Comparison of ENCODE assay signal across 8 mouse cellular contexts in the genomic region with DNA sequence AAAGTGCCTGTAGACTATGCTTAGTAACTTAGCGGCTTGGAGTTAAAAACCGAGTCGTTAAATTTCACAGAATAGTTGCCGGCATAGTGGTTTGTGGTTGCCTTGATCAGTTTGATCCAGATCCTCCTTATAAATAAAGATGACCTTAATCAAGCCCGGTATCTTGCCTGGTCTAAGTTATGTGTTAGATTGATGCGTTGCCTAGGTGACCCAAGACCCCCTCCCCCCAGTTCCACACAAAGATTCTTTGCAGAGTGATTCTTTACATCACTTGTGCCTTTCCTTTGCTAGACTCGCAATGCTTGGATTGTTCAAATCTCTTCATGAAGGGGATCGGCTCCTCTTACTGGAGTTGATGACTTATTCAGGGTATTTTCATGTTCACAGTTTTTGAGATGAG. TPM values are rescaled to one million over a fixed set of nuclear protein-coding genes. Genes with fewer than 3 reads are reported as not detected.
A peak's percentile ranks its signal among the peaks of the same experiment; 100 is the strongest.
DNase-seq lines count a peak whose midpoint lies in the region; ATAC-seq and TF ChIP-seq lines count a peak whose summit lies in the region.

No protein-coding gene starts in this region.

- peak overlapping the region; percentile 85 for H3K4me3 ChIP-seq in lung, embryonic 14.5 days (ENCODE audit: low read depth, low read length)
- H3K4me3 ChIP-seq in forebrain, postnatal 0 days (ENCODE audit: low read depth, low read length): peak overlapping the region; percentile 98

- peak overlapping the region; percentile 96 for H3K9ac ChIP-seq in lung, embryonic 14.5 days
- H3K9ac ChIP-seq in forebrain, postnatal 0 days: peak overlapping the region; percentile 91

- no peaks in the 10 kb centered on the region for H3K9me3 ChIP-seq in lung, embryonic 14.5 days (ENCODE audit: low read depth, low read length)
- H3K9me3 ChIP-seq in forebrain, postnatal 0 days (ENCODE audit: low read length): no peaks in the 10 kb centered on the region

- peak overlapping the region; percentile 58 for H3K4me2 ChIP-seq in lung, embryonic 14.5 days
- peak overlapping the region; percentile 50 for H3K4me2 ChIP-seq in forebrain, postnatal 0 days (ENCODE audit: low read depth)

- DNase-seq in lung, embryonic 14.5 days: peak; percentile 49
- DNase-seq in lung, adult 18-20 months: no peak
- peak; percentile 85 for DNase-seq in brain, embryonic 14.5 days (ENCODE audit: low read depth)
- DNase-seq in forebrain, postnatal 0 days: peak; percentile 60
- DNase-seq in lung, postnatal 36 days: peak; percentile 7
- DNase-seq in frontal cortex, postnatal 10 days (ENCODE audit: low spot score in 2 of 2): no peak
- no peak for DNase-seq in right cerebral cortex, adult 2 months (ENCODE audit: low spot score in 2 of 2)
- DNase-seq in urinary bladder, adult 18-20 months (ENCODE audit: low spot score in 2 of 2): no peak

- peak overlapping the region; percentile 96; the same call in 1 of the 2 replicates for H3K27ac ChIP-seq in lung, embryonic 14.5 days (ENCODE audit: low read depth)
- H3K27ac ChIP-seq in forebrain, postnatal 0 days (ENCODE audit: low read depth, low read length): peak overlapping the region; percentile 96

- peaks cover 4% of the 10 kb centered on the region; the same call in 1 of the 2 replicates for H3K4me1 ChIP-seq in lung, embryonic 14.5 days (ENCODE audit: insufficient read depth)
- peaks cover 11% of the 10 kb centered on the region; the same call in 1 of the 2 replicates for H3K4me1 ChIP-seq in forebrain, postnatal 0 days (ENCODE audit: insufficient read depth)

- no peak for ATAC-seq in lung, embryonic 14.5 days (ENCODE audit: insufficient read depth)
- ATAC-seq in forebrain, postnatal 0 days: no peak

- 0 out of 2 replicates have a peak, but pooled peaks cover 6% of the 10 kb centered on the region for H3K36me3 ChIP-seq in lung, embryonic 14.5 days (ENCODE audit: insufficient read depth)
- H3K36me3 ChIP-seq in forebrain, postnatal 0 days (ENCODE audit: insufficient read depth): no peaks in the 10 kb centered on the region

- no peak for TF ChIP-seq POLR2A in brain, embryonic 14.5 days (IDR thresholded peaks at IDR 0.05; ENCODE audit: borderline replicate concordance, extremely low read depth, insufficient read depth, insufficient read length, poor library complexity, severe bottlenecking)

- TF ChIP-seq CTCF in lung, embryonic 14.5 days (IDR thresholded peaks at IDR 0.05; ENCODE audit: low read depth): no peak
- TF ChIP-seq CTCF in brain, embryonic 14.5 days (IDR thresholded peaks at IDR 0.05; ENCODE audit: borderline replicate concordance, extremely low read depth, insufficient read depth, insufficient read length): no peak
- no peak for TF ChIP-seq CTCF in forebrain, postnatal 0 days (IDR thresholded peaks at IDR 0.05; ENCODE audit: low read depth)

- under 1% methylated on average over 8 of the region's 8 CpGs for WGBS in lung, embryonic 14.5 days
- under 1% methylated on average over 8 of the region's 8 CpGs for WGBS in forebrain, postnatal 0 days

- H3K27me3 ChIP-seq in lung, embryonic 14.5 days (ENCODE audit: insufficient read depth, low read length): no peaks in the 10 kb centered on the region
- no peaks in the 10 kb centered on the region for H3K27me3 ChIP-seq in forebrain, postnatal 0 days (ENCODE audit: insufficient read depth, low read length)

RNA-seq across cellular contexts. Expression of a gene that starts 1.0 kb away (rescaled TPM):
- polyA plus RNA-seq in lung, embryonic 14.5 days (2014; fragmentation: Nextera tagmentation; extraction: Ambion mirVana): 28.1 and 30.1 TPM in 2 replicates
- 45.3 and 54.0 TPM in 2 replicates for polyA plus RNA-seq in brain, embryonic 14.5 days (2012; rRNA removed)
- total RNA-seq in forebrain, postnatal 0 days (2014; rRNA removed): 48.0 and 57.7 TPM in 2 replicates
- polyA plus RNA-seq in forebrain, postnatal 0 days (2015; fragmentation: Nextera tagmentation; extraction: Ambion mirVana): 44.6 and 47.9 TPM in 2 replicates

RNA-seq across cellular contexts. Expression of a gene that starts 45.1 kb away (rescaled TPM):
- 138 and 142 TPM in 2 replicates for polyA plus RNA-seq in lung, embryonic 14.5 days (2014; fragmentation: Nextera tagmentation; extraction: Ambion mirVana)
- polyA plus RNA-seq in brain, embryonic 14.5 days (2012; rRNA removed): 251 and 289 TPM in 2 replicates
- 421 and 468 TPM in 2 replicates for total RNA-seq in forebrain, postnatal 0 days (2014; rRNA removed)
- polyA plus RNA-seq in forebrain, postnatal 0 days (2015; fragmentation: Nextera tagmentation; extraction: Ambion mirVana): 409 and 477 TPM in 2 replicates

Comparison
In these comparisons a context has a peak if more than half of its experiments do, and no peak if none do; other contexts are left out.
1. DNase-seq: peak in lung, embryonic 14.5 days (single experiment), brain, embryonic 14.5 days (single experiment), forebrain, postnatal 0 days (single experiment) and lung, postnatal 36 days (single experiment); none in lung, adult 18-20 months (0 of 2), frontal cortex, postnatal 10 days (0 of 2), right cerebral cortex, adult 2 months (0 of 2) and urinary bladder, adult 18-20 months (0 of 2).